Mouse (Mus musculus) intestine, embryonic 16.5 days (tissue): Measurements from ENCODE around the gene Enox1. TPM values are rescaled to one million over a fixed set of nuclear protein-coding genes. Genes with fewer than 3 reads are reported as not detected.

Source experiments
- ATAC-seq: fragments of 200-750 bp; cut with Nextera tagmentation; 2 replicates; pipeline ENCODE4 v1.8.0; 2017; ENCODE audit warnings: moderate TSS enrichment, moderate library complexity
- H3K27ac ChIP-seq: fragments of 300-500 bp; sonication (generic); 2 replicates; pipeline ENCODE4 v1.5.1; 2014; ENCODE audit warnings: mild to moderate bottlenecking, low read length
- H3K27me3 ChIP-seq: fragments of 300-500 bp; sonication (generic); replicated peaks from 2 replicates; pipeline ENCODE4 v1.6.1; 2014; ENCODE audit warnings: low read length, control low read depth, mixed read lengths; ENCODE audit not compliant: control insufficient read depth, insufficient read depth
- H3K36me3 ChIP-seq: fragments of 300-500 bp; sonication (generic); 2 replicates; pipeline ENCODE4 v1.6.1; 2014; ENCODE audit warnings: low read length, control low read depth; ENCODE audit not compliant: control insufficient read depth, insufficient read depth
- H3K4me1 ChIP-seq: fragments of 300-500 bp; sonication (generic); 2 replicates; pipeline ENCODE4 v1.6.1; 2014; ENCODE audit warnings: low read length, control low read depth, mixed read lengths; ENCODE audit not compliant: control insufficient read depth, insufficient read depth
- H3K4me2 ChIP-seq: fragments of 300-500 bp; sonication (generic); 2 replicates; pipeline ENCODE4 v1.6.1; 2014; ENCODE audit warnings: low read depth, low read length, control low read depth
- H3K4me3 ChIP-seq: fragments of 300-500 bp; sonication (generic); 2 replicates; pipeline ENCODE4 v1.5.1; 2014; ENCODE audit warnings: mild to moderate bottlenecking, low read length
- H3K9ac ChIP-seq: fragments of 300-500 bp; sonication (generic); 2 replicates; pipeline ENCODE4 v1.6.1; 2014; ENCODE audit warnings: low read depth, low read length
- H3K9me3 ChIP-seq: fragments of 300-500 bp; sonication (generic); 2 replicates; pipeline ENCODE4 v1.6.1; 2016; ENCODE audit warnings: low read length, control low read depth; ENCODE audit not compliant: control insufficient read depth
- WGBS: fragments of 180-500 bp; shearing (Covaris S2); extraction: QIAGEN DNeasy Blood & Tissue Kit; methylation state at CpG from one replicate; pipeline ENCODE4 v1.1.7; 2014; 5-methylcytosine and 5-hydroxymethylcytosine counted together
- polyA plus RNA-seq: library from polyadenylated mRNA; unstranded; fragments of >200 nt; fragmentation: Nextera tagmentation; extraction: Ambion mirVana; gene quantifications from 2 replicates; pipeline ENCODE4 v1.2.1, GENCODE M21; 2015

The Enox1 gene
- polyA plus RNA-seq, 1 experiment from 2014 or later, result 4.0 TPM

- WGBS, result under 1% methylated on average over 63 of the region's 64 CpGs
- Histone ChIP-seq H3K27ac (peak overlapping the region; percentile 43; the same call in 1 of the 2 replicates), H3K4me1 (peaks cover 11% of the 10 kb centered on the region; the same call in 1 of the 2 replicates), H3K4me3 (peak overlapping the region; percentile 69), H3K36me3 (no peaks in the 10 kb centered on the region), H3K9me3 (no peaks in the 10 kb centered on the region), H3K27me3 (peaks cover 18% of the 10 kb centered on the region), H3K9ac (peak overlapping the region; percentile 74), H3K4me2 (peak overlapping the region; percentile 99)
- ATAC-seq, result peak; percentile 68
These were observed 445 bp downstream of the Enox1 start for GRCm38 (mm10) chr14:77156911-77157504.

GRCm38 (mm10) chr14:77157505-77157911 lies 945 bp downstream of the Enox1 start:
- Histone ChIP-seq H3K9me3 (no peaks in the 10 kb centered on the region), H3K27me3 (peaks cover 18% of the 10 kb centered on the region), H3K27ac (no peak overlapping the region), H3K4me2 (peak overlapping the region; percentile 99), H3K4me1 (peaks cover 11% of the 10 kb centered on the region; the same call in 1 of the 2 replicates), H3K36me3 (no peaks in the 10 kb centered on the region), H3K9ac (peak overlapping the region; percentile 74), H3K4me3 (peak overlapping the region; percentile 69)
- 1% methylated on average over 31 of the region's 31 CpGs for WGBS
- peak; percentile 74 for ATAC-seq

GRCm38 (mm10) chr14:77159397-77159796 lies 2.8 kb downstream of the Enox1 start:
- peaks cover 18% of the 10 kb centered on the region for H3K27me3 ChIP-seq
- ATAC-seq, result no peak

GRCm38 (mm10) chr14:77162496-77162895 lies 5.9 kb downstream of the Enox1 start:
- no peak for ATAC-seq
- H3K36me3 ChIP-seq, result no peaks in the 10 kb centered on the region
- H3K27me3 ChIP-seq, result peaks cover 5% of the 10 kb centered on the region; the same call in 1 of the 2 replicates
- no peak overlapping the region for H3K4me3 ChIP-seq
- H3K9me3 ChIP-seq, result no peaks in the 10 kb centered on the region
- H3K4me1 ChIP-seq, result peaks cover 3% of the 10 kb centered on the region; the same call in 1 of the 2 replicates
- no peak overlapping the region for H3K4me2 ChIP-seq
- no peak overlapping the region for H3K9ac ChIP-seq
- H3K27ac ChIP-seq, result no peak overlapping the region
- 86% methylated on average over 3 of the region's 3 CpGs for WGBS

More at GRCm38 (mm10) chr14:77159397-77159796, 2.8 kb downstream of the Enox1 start:
- WGBS, result 66% methylated on average over 5 of the region's 5 CpGs
- Histone ChIP-seq H3K4me3 (no peak overlapping the region), H3K27ac (no peak overlapping the region), H3K9ac (no peak overlapping the region), H3K4me2 (no peak overlapping the region), H3K9me3 (no peaks in the 10 kb centered on the region), H3K36me3 (no peaks in the 10 kb centered on the region), H3K4me1 (peaks cover 11% of the 10 kb centered on the region; the same call in 1 of the 2 replicates)

- Histone ChIP-seq H3K9me3 (no peaks in the 10 kb centered on the region), H3K27me3 (no peaks in the 10 kb centered on the region), H3K27ac (no peak overlapping the region), H3K36me3 (no peaks in the 10 kb centered on the region), H3K9ac (no peak overlapping the region), H3K4me3 (no peak overlapping the region), H3K4me1 (no peaks in the 10 kb centered on the region), H3K4me2 (no peak overlapping the region)
- WGBS, result 69% methylated on average over 6 of the region's 6 CpGs
- no peak for ATAC-seq
These were observed 7.8 kb downstream of the Enox1 start for GRCm38 (mm10) chr14:77164396-77164795.

- Histone ChIP-seq H3K27ac (no peak overlapping the region), H3K4me2 (no peak overlapping the region), H3K9ac (no peak overlapping the region), H3K27me3 (no peaks in the 10 kb centered on the region), H3K4me3 (no peak overlapping the region), H3K36me3 (no peaks in the 10 kb centered on the region), H3K4me1 (no peaks in the 10 kb centered on the region), H3K9me3 (no peaks in the 10 kb centered on the region)
- WGBS, result 88% methylated on average over 6 of the region's 6 CpGs
- no peak for ATAC-seq
These were observed 11.6 kb downstream of the Enox1 start for GRCm38 (mm10) chr14:77168161-77168560.

- WGBS, result 66% methylated on average over 15 of the region's 15 CpGs
- no peak overlapping the region for H3K9ac ChIP-seq
- no peaks in the 10 kb centered on the region for H3K9me3 ChIP-seq
- no peak for ATAC-seq
- H3K27ac ChIP-seq, result no peak overlapping the region
- no peak overlapping the region for H3K4me3 ChIP-seq
- H3K4me1 ChIP-seq, result no peaks in the 10 kb centered on the region
- H3K36me3 ChIP-seq, result no peaks in the 10 kb centered on the region
- H3K27me3 ChIP-seq, result no peaks in the 10 kb centered on the region
- H3K4me2 ChIP-seq, result no peak overlapping the region
These were observed 17.9 kb downstream of the Enox1 start for GRCm38 (mm10) chr14:77174491-77174890.

- no peak overlapping the region for H3K9ac ChIP-seq
- no peak for ATAC-seq
- H3K9me3 ChIP-seq, result no peaks in the 10 kb centered on the region
- H3K27me3 ChIP-seq, result no peaks in the 10 kb centered on the region
- no peaks in the 10 kb centered on the region for H3K4me1 ChIP-seq
- H3K36me3 ChIP-seq, result no peaks in the 10 kb centered on the region
- 87% methylated on average over 9 of the region's 9 CpGs for WGBS
- no peak overlapping the region for H3K4me3 ChIP-seq
- H3K4me2 ChIP-seq, result no peak overlapping the region
- no peak overlapping the region for H3K27ac ChIP-seq
These were observed 18.4 kb downstream of the Enox1 start for GRCm38 (mm10) chr14:77174931-77175330.

- H3K27me3 ChIP-seq, result no peaks in the 10 kb centered on the region
- ATAC-seq, result no peak
- 72% methylated on average over 7 of the region's 7 CpGs for WGBS
- no peaks in the 10 kb centered on the region for H3K9me3 ChIP-seq
- no peak overlapping the region for H3K4me3 ChIP-seq
- H3K9ac ChIP-seq, result no peak overlapping the region
- no peak overlapping the region for H3K27ac ChIP-seq
- no peak overlapping the region for H3K4me2 ChIP-seq
- no peaks in the 10 kb centered on the region for H3K4me1 ChIP-seq
- no peaks in the 10 kb centered on the region for H3K36me3 ChIP-seq
These were observed 23.7 kb downstream of the Enox1 start for GRCm38 (mm10) chr14:77180241-77180640.
